In the genomic region with DNA sequence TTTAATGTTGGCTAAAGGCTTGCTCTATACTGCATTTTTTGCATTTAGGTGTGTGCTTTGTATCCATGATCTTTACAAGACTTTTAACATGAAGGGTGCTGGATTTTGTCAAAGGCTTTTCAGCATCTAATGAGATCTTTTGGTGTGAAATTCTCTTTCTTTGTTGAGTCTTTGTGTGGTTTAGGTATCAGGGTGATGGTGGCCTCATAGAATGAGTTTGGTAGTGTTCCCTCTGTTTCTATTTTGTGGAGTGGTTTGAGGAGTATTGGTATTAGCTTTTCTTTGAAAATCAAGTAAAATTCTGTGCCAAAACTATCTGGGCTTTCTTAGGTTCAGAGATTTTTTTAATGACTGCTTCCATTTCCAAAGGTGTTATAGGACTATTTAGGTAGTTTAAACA, we compare ENCODE assay signal across 24 mouse cellular contexts. TPM values are rescaled to one million over a fixed set of nuclear protein-coding genes. Genes with fewer than 3 reads are reported as not detected.
A peak's percentile ranks its signal among the peaks of the same experiment; 100 is the strongest.
DNase-seq lines count a peak whose midpoint lies in the region; ATAC-seq lines count a peak whose summit lies in the region.
"Had no signal": no experiment of that assay in that cellular context is flagged by ENCODE, and none has a peak within 500 bp of the region (broad histone marks: within the 10 kb centered on the region; RNA-seq: fewer than 3 reads in every experiment).

No protein-coding gene starts in this region.

- ATAC-seq in CD4-positive, CD25-positive, alpha-beta regulatory T cell, adult 4 months, result peak; percentile 94
- peak; percentile 98 for ATAC-seq in activated CD4-positive, CD25-positive, alpha-beta regulatory T cell, adult 4 months
- peak; percentile 98 for ATAC-seq in inflammation-experienced regulatory T-cells, adult 6 months
- ATAC-seq in hindbrain, embryonic 12.5 days (ENCODE audit: low FRiP score), result no peak
- ATAC-seq: Patski had no signal

- H3K36me3 ChIP-seq in hindbrain, embryonic 12.5 days, result no peaks in the 10 kb centered on the region
- H3K36me3 ChIP-seq: G1E had no signal

- H3K27ac ChIP-seq in hindbrain, embryonic 12.5 days, result no peak overlapping the region

- no peak overlapping the region for H3K4me2 ChIP-seq in hindbrain, embryonic 12.5 days (replicated peaks)

- no peak overlapping the region for H3K4me3 ChIP-seq in hindbrain, embryonic 12.5 days

- H3K9ac ChIP-seq in hindbrain, embryonic 12.5 days, result no peak overlapping the region

- H3K4me1 ChIP-seq in hindbrain, embryonic 12.5 days, result no peaks in the 10 kb centered on the region

- no peaks in the 10 kb centered on the region for H3K9me3 ChIP-seq in hindbrain, embryonic 12.5 days (replicated peaks)
- H3K9me3 ChIP-seq: G1E had no signal

- no peak for DNase-seq in cerebellum, postnatal 25 days
- DNase-seq in T-cell, adult 2 months (ENCODE audit: low spot score), result no peak
- DNase-seq: adrenal gland, adult 2 months; adrenal gland, adult 8-10 months; adrenal gland, postnatal 10 days; adrenal gland, postnatal 14 days; adrenal gland, postnatal 25 days; adrenal gland, postnatal 36 days; B cell, adult 2 months; cerebellum, adult 11 months; cerebellum, adult 11-12 months; cerebellum, adult 18-20 months; cerebellum, adult 2 months; cerebellum, adult 8-10 months; cerebellum, adult 9-10 months had no signal

- no peaks in the 10 kb centered on the region for H3K27me3 ChIP-seq in hindbrain, embryonic 12.5 days
- H3K27me3 ChIP-seq: CH12.LX, Patski had no signal

RNA-seq across cellular contexts. Expression of gene Prl5a1, which starts 6.5 kb away (rescaled TPM):
- not detected for polyA plus RNA-seq in CD4-positive, CD25-positive, alpha-beta regulatory T cell, adult 4 months (2017; shearing (Covaris generic))
- polyA plus RNA-seq in activated CD4-positive, CD25-positive, alpha-beta regulatory T cell, adult 4 months (2017; shearing (Covaris generic)), result not detected
- not detected for polyA plus RNA-seq in inflammation-experienced regulatory T-cells, adult 6 months (2017; shearing (Covaris generic))
- polyA plus RNA-seq in hindbrain, embryonic 12.5 days (2016; fragmentation: Nextera tagmentation; extraction: Ambion mirVana), result not detected in 2 replicates
- polyA plus RNA-seq: adrenal gland, adult 2 months; brain, embryonic 14.5 days; C2C12; cerebellum, adult 2 months; G1E; Patski had no signal
